Mouse (Mus musculus) heart, postnatal 10 days (tissue): ENCODE measurements at regions not wholly inside any gene's neighbourhood (a gene's known extent, or its start where the extent isn't known, plus 50 kb on each side); places are given as distances from the start of the nearest gene placed in this dataset.

Source experiments
- DNase-seq, 2 experiments: peaks; one replicate each; pipeline ENCODE4 v3.0.0; 2021
- intact Hi-C: fragments of 180-260 bp; cut with DNase I; formaldehyde crosslinking; loops from one replicate; pipeline ENCODE4 v1.15.1; 2025

GRCm38 (mm10) chr9:115534198-115534597 is 224.0 kb upstream of the Stt3b start:
- DNase-seq, result no peak
- intact Hi-C loops, result no loop called here

- no peak for DNase-seq
- intact Hi-C loops, result no loop called here
Observed at GRCm38 (mm10) chr9:115543665-115544064, 233.4 kb upstream of the Stt3b start.

- no peak for DNase-seq
- intact Hi-C loops, result no loop called here
Observed at GRCm38 (mm10) chr9:115545178-115545577, 235.0 kb upstream of the Stt3b start.

GRCm38 (mm10) chr9:115545792-115546191 is 235.6 kb upstream of the Stt3b start:
- intact Hi-C loops, result no loop called here
- DNase-seq, result no peak

- intact Hi-C loops, result no loop called here
- DNase-seq, result no peak
Observed at GRCm38 (mm10) chr9:115547625-115548325, 237.6 kb upstream of the Stt3b start.

GRCm38 (mm10) chr9:115548722-115549349 is 238.6 kb upstream of the Stt3b start:
- DNase-seq, result no peak
- intact Hi-C loops, result no loop called here

GRCm38 (mm10) chr9:115551080-115551479 is 240.9 kb upstream of the Stt3b start:
- no peak for DNase-seq
- intact Hi-C loops, result no loop called here

- no peak for DNase-seq
- intact Hi-C loops, result no loop called here
Observed at GRCm38 (mm10) chr9:115551501-115551900, 241.3 kb upstream of the Stt3b start.

- intact Hi-C loops, result no loop called here
- no peak for DNase-seq
Observed at GRCm38 (mm10) chr9:115558131-115558530, 247.9 kb upstream of the Stt3b start.

GRCm38 (mm10) chr9:115559521-115559920 is 249.3 kb upstream of the Stt3b start:
- intact Hi-C loops, result no loop called here
- DNase-seq, result no peak

GRCm38 (mm10) chr9:115561207-115561606 is 251.0 kb upstream of the Stt3b start:
- intact Hi-C loops, result no loop called here
- no peak for DNase-seq

GRCm38 (mm10) chr9:115562783-115563182 is 252.6 kb upstream of the Stt3b start:
- intact Hi-C loops, result no loop called here
- DNase-seq, result no peak

- intact Hi-C loops, result no loop called here
- DNase-seq, result no peak
Observed at GRCm38 (mm10) chr9:115564366-115564765, 254.1 kb upstream of the Stt3b start.

GRCm38 (mm10) chr9:115568693-115569334 is 258.6 kb upstream of the Stt3b start:
- DNase-seq, result no peak

GRCm38 (mm10) chr9:115570998-115571397 is 260.8 kb upstream of the Stt3b start:
- intact Hi-C loops, result no loop called here
- DNase-seq, result no peak

More at GRCm38 (mm10) chr9:115568693-115569334, 258.6 kb upstream of the Stt3b start:
- intact Hi-C loops, result no loop called here

- no peak for DNase-seq
- intact Hi-C loops, result no loop called here
Observed at GRCm38 (mm10) chr9:115581116-115581515, 270.9 kb upstream of the Stt3b start.

- intact Hi-C loops, result no loop called here
- no peak for DNase-seq
Observed at GRCm38 (mm10) chr9:115583548-115583947, 273.3 kb upstream of the Stt3b start.

GRCm38 (mm10) chr9:115584874-115585273 is 274.7 kb upstream of the Stt3b start:
- DNase-seq, result no peak
- intact Hi-C loops, result no loop called here

- intact Hi-C loops, result no loop called here
- DNase-seq, result no peak
Observed at GRCm38 (mm10) chr9:115592466-115592865, 282.2 kb upstream of the Stt3b start.

GRCm38 (mm10) chr9:115600228-115600627 is 290.0 kb upstream of the Stt3b start:
- DNase-seq, result no peak
- intact Hi-C loops, result no loop called here

GRCm38 (mm10) chr9:115600826-115601225 is 290.6 kb upstream of the Stt3b start:
- DNase-seq, result no peak
- intact Hi-C loops, result no loop called here

- no peak for DNase-seq
- intact Hi-C loops, result no loop called here
Observed at GRCm38 (mm10) chr9:115602772-115603171, 292.6 kb upstream of the Stt3b start.
